Mouse (Mus musculus): ENCODE results near the gene Stard8. TPM values are rescaled to one million over a fixed set of nuclear protein-coding genes. Genes with fewer than 3 reads are reported as not detected.
A peak's percentile ranks its signal among the peaks of the same experiment; 100 is the strongest.

Stard8 gene
- polyA plus RNA-seq, 1 experiment from 2014 or later, result 9.5 TPM

DNA sequence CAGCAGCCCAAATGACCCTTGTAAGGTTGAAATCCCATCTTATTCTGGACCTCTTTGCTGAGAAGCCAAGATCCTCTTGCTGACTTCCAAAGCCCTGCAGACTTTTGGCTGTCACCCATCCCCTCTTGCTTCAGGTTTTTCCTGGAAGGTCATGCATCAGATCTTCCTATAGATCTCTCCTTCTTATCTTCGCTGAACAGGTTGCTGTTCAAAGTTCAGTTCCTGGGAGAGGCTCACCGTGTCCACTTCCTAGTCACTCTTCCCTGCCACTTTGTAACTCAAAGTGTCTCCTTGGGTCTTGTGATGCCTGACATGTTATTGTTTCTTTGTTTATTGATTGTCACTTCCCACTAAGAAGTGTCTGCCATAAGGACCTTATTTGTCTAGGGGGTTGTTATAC is 12.7 kb downstream of the Stard8 start:
- Histone ChIP-seq H3K27ac (replicated peaks) (no peak overlapping the region), H3K9me3 (replicated peaks) (no peaks in the 10 kb centered on the region), H3K4me2 (replicated peaks) (no peak overlapping the region), H3K4me3 (replicated peaks) (no peak overlapping the region), H3K27me3 (peaks cover 3% of the 10 kb centered on the region; the same call in 1 of the 2 replicates), H3K4me1 (no peaks in the 10 kb centered on the region), H3K9ac (no peak overlapping the region), H3K36me3 (no peaks in the 10 kb centered on the region)
- no peak for ATAC-seq (ENCODE audit: insufficient number of reproducible peaks, low FRiP score, low TSS enrichment, low read depth)
- WGBS, result 87% methylated on average over 2 of the region's 2 CpGs

DNA sequence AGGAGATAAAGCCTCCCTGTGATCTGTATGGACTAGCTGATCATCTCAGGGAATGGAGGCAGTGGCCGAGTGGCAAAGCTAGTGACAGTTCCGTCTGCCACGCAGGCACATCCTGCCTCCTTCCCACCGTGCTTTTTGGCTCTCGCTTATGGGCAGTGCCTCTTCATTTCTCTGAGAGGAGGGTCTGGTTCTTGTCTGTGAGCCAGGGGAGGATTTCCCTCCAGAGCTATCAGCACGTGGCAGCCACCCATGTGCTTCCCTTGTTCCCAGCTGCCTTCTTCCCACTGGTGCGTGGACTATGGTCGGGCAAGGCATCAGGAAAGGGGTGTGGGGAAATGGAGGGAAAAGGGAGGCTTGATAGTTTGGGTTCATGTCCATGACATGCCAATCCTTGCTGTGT is 13.9 kb downstream of the Stard8 start:
- Histone ChIP-seq H3K27me3 (peaks cover under 1% of the 10 kb centered on the region; the same call in 1 of the 2 replicates), H3K36me3 (no peaks in the 10 kb centered on the region), H3K4me1 (no peaks in the 10 kb centered on the region), H3K4me2 (replicated peaks) (no peak overlapping the region), H3K9me3 (replicated peaks) (no peaks in the 10 kb centered on the region), H3K4me3 (replicated peaks) (no peak overlapping the region), H3K27ac (replicated peaks) (no peak overlapping the region), H3K9ac (no peak overlapping the region)
- no peak for ATAC-seq (ENCODE audit: insufficient number of reproducible peaks, low FRiP score, low TSS enrichment, low read depth)
- 70% methylated on average over 8 of the region's 8 CpGs for WGBS

DNA sequence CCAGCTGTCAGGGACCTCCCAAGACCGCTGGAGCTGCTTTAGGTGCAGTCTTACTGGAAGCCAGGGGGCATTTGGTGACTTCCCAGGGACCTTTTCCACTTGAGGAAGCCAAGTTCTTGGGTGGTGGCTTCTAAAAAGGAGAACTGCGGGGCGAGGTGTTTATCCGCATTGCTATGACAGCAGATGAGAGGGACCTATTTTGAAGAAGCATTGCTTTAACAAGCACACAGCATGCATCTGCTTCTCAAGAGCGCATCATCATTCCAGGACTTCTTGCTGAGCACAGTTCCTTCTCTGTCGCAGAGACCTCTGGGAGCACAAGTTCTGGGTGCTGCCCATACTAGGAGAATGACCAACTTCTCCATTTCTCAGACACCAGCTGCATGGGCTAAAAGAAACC is 14.8 kb downstream of the Stard8 start:
- no peak overlapping the region for H3K4me2 ChIP-seq (replicated peaks)
- no peak for ATAC-seq (ENCODE audit: insufficient number of reproducible peaks, low FRiP score, low TSS enrichment, low read depth)
- no peaks in the 10 kb centered on the region for H3K36me3 ChIP-seq
- 82% methylated on average over 6 of the region's 6 CpGs for WGBS
- no peaks in the 10 kb centered on the region for H3K9me3 ChIP-seq (replicated peaks)
- no peak overlapping the region for H3K4me3 ChIP-seq (replicated peaks)
- no peaks in the 10 kb centered on the region for H3K4me1 ChIP-seq
- H3K9ac ChIP-seq, result no peak overlapping the region
- peaks cover 6% of the 10 kb centered on the region for H3K27me3 ChIP-seq
- H3K27ac ChIP-seq (replicated peaks), result no peak overlapping the region

DNA sequence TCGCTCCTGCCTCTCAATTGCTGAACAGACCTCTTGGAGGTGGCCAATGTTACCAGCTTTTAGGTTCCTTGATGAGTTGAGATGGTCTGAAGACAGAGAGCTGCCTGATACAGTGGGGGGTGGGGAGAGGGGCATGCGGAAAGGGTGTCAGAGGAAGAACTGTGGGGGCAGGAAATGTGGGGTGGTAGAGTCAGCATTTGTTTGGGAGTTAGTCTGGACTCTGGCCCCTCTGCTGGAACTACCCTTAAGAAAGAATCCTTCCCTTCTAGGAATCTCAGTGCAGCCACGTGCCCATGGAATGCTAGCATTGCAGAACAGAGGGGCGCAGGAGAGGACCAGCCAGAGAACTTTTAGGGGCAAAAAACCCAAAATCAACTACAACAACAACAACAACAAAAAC is 16.3 kb downstream of the Stard8 start:
- Histone ChIP-seq H3K9ac (no peak overlapping the region), H3K4me2 (replicated peaks) (no peak overlapping the region), H3K4me1 (no peaks in the 10 kb centered on the region), H3K36me3 (no peaks in the 10 kb centered on the region), H3K9me3 (replicated peaks) (no peaks in the 10 kb centered on the region), H3K27me3 (peaks cover 6% of the 10 kb centered on the region), H3K27ac (replicated peaks) (no peak overlapping the region), H3K4me3 (replicated peaks) (no peak overlapping the region)
- no peak for ATAC-seq (ENCODE audit: insufficient number of reproducible peaks, low FRiP score, low TSS enrichment, low read depth)
- WGBS, result 74% methylated on average over 4 of the region's 4 CpGs

DNA sequence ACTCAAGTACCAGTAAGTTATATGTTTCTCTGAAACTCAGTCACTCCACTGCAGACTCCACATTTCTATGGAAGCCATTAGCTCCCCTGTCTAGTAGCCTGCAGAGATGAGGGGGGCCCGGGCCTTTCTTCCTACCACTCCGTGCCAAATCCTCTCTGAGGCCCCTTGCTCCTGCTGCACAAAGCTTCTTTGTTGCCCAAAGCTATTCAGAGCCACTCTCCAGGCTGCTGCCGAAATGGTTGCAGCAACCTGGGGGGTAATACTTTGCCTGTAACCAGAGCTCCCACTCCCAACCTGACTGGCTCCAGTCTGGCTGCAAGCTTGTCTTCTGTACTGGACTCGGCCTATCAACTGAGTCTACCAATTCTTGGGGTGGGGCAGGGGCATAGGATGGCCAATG is 17.2 kb downstream of the Stard8 start:
- ATAC-seq (ENCODE audit: insufficient number of reproducible peaks, low FRiP score, low TSS enrichment, low read depth), result no peak
- no peaks in the 10 kb centered on the region for H3K4me1 ChIP-seq
- H3K27me3 ChIP-seq, result peaks cover 6% of the 10 kb centered on the region
- H3K9me3 ChIP-seq (replicated peaks), result no peaks in the 10 kb centered on the region
- H3K36me3 ChIP-seq, result no peaks in the 10 kb centered on the region
- no peak overlapping the region for H3K4me2 ChIP-seq (replicated peaks)
- no peak overlapping the region for H3K9ac ChIP-seq
- no peak overlapping the region for H3K27ac ChIP-seq (replicated peaks)
- 23% methylated on average over 4 of the region's 4 CpGs for WGBS
- H3K4me3 ChIP-seq (replicated peaks), result no peak overlapping the region

DNA sequence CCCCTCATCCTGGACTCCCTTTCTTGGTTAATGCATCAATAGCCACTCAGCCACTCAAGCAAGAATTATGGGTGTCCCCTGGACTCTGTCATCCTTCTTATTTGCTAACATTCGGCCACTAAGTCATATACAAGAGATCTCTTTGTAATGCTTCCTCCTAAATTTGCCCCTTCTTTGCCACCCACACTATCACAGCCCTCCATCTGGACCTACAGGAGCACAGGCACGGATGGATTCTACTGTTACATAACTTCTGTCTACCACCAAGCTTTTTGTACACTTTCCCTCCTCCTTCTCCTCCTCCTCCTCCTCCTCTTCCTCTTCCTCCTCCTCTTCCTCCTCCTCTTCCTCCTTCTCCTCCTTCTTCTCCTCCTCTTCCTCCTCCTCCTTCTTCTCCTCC is 18.5 kb downstream of the Stard8 start:
- 69% methylated on average over 2 of the region's 2 CpGs for WGBS
- H3K27me3 ChIP-seq, result peaks cover 6% of the 10 kb centered on the region
- H3K36me3 ChIP-seq, result no peaks in the 10 kb centered on the region
- ATAC-seq (ENCODE audit: insufficient number of reproducible peaks, low FRiP score, low TSS enrichment, low read depth), result no peak
- no peak overlapping the region for H3K9ac ChIP-seq
- H3K4me1 ChIP-seq, result no peaks in the 10 kb centered on the region
- H3K27ac ChIP-seq (replicated peaks), result no peak overlapping the region
- H3K9me3 ChIP-seq (replicated peaks), result no peaks in the 10 kb centered on the region
- H3K4me3 ChIP-seq (replicated peaks), result no peak overlapping the region
- no peak overlapping the region for H3K4me2 ChIP-seq (replicated peaks)

DNA sequence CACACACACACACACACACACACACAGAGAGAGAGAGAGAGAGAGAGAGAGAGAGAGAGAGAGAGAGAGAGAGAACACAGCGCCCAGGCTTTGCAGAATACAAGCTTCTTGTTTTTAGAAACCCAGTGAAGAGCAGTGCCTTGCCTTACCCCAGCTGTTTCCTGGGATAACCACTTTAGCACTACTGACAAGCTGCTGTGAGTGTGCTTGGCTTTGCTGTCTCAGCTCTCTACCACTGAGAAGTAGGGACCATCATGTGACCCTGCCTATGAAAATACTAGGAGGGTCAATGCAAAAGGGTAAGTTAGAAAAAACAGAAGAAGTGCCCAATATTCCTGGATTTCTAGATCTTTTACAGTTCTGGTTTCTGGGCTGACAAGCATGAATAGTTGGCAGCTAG is 20.9 kb downstream of the Stard8 start:
- ATAC-seq (ENCODE audit: insufficient number of reproducible peaks, low FRiP score, low TSS enrichment, low read depth), result no peak
- Histone ChIP-seq H3K27ac (replicated peaks) (no peak overlapping the region), H3K4me3 (replicated peaks) (no peak overlapping the region), H3K9me3 (replicated peaks) (no peaks in the 10 kb centered on the region), H3K9ac (no peak overlapping the region), H3K36me3 (no peaks in the 10 kb centered on the region), H3K27me3 (peaks cover 16% of the 10 kb centered on the region), H3K4me1 (0 out of 2 replicates have a peak, but pooled peaks cover 3% of the 10 kb centered on the region), H3K4me2 (replicated peaks) (no peak overlapping the region)
- WGBS, result 60% methylated on average over 1 of the region's 1 CpGs

DNA sequence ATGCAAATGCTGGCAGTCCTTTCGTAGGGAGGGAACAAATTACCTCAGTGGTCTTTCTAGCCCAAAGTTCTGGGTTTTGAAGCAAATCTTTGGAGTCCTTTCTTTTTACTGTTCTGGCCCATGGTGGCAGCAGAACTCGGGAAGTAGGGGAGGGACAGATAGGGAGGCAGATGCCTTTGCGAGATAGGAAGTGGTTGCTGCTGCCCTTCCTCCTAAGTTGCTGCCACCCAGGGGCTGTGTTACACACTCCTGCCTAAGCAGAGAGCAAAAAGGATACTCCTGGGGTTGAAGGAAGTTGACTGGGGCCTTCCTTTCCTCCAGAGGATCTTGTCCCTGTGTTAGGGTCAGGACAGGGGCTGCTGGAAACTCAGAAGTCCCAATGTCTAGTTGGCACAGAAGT is 32.4 kb downstream of the Stard8 start:
- Histone ChIP-seq H3K9ac (no peak overlapping the region), H3K4me1 (no peaks in the 10 kb centered on the region), H3K27ac (replicated peaks) (no peak overlapping the region), H3K9me3 (replicated peaks) (no peaks in the 10 kb centered on the region), H3K27me3 (peaks cover 10% of the 10 kb centered on the region; the same call in 1 of the 2 replicates), H3K4me2 (replicated peaks) (no peak overlapping the region), H3K36me3 (no peaks in the 10 kb centered on the region), H3K4me3 (replicated peaks) (no peak overlapping the region)
- 46% methylated on average over 3 of the region's 3 CpGs for WGBS
- ATAC-seq (ENCODE audit: insufficient number of reproducible peaks, low FRiP score, low TSS enrichment, low read depth), result no peak

DNA sequence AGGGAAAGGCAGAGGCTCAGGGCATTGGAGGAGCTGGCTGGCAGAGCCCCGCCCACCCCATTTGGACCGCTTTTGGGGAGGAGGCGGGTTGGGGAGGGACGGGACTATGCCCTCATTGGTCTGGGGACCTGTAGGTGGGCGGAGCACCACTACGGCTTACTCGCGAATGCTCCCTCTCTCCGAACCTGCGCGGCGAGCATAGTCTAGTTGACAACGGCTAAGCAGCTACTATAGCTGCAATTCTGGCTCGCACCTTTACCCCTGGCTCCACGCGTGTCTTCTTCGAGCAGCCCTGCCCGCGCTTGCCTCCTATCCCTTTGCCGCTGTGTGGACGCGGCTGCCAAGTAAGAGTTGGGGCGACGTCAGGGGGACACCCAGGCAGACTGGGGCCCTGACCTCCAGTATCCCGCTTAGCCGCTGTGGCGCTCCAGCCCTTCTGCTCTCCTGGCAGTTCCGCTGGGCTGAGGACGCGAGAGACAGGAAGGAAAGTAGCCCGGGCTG is 39.5 kb downstream of the Stard8 start:
- Histone ChIP-seq H3K36me3 (no peaks in the 10 kb centered on the region), H3K4me2 (replicated peaks) (peak overlapping the region; percentile 77), H3K27ac (replicated peaks) (peak overlapping the region; percentile 11; the same call in 1 of the 2 replicates), H3K4me3 (replicated peaks) (peak overlapping the region; percentile 49), H3K9ac (0 out of 2 replicates have a peak overlapping the region, but pooled peaks have one; percentile 18), H3K4me1 (0 out of 2 replicates have a peak, but pooled peaks cover 6% of the 10 kb centered on the region), H3K27me3 (peaks cover 27% of the 10 kb centered on the region), H3K9me3 (replicated peaks) (no peaks in the 10 kb centered on the region)
- ATAC-seq (ENCODE audit: insufficient number of reproducible peaks, low FRiP score, low TSS enrichment, low read depth), result peak; percentile 93
- 12% methylated on average over 31 of the region's 31 CpGs for WGBS

DNA sequence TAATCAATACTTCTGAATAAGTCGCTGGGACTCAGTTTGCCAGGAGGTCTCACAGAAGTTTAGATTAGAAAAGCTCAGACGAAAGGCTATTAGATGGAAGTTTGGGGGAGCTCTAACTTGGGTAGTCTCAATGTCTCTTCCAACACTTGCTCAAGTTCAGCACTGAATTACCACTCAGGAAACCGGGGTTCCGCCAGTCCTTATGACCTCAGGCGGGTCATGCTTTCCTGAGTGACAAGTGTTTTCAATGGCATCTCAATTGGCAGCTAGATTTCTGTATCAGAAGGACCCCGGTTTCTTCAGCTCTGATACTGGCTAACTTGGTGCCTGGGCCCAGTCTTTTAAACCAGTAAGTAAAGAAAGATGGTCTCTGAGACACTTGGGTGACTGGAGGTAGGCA is 40.2 kb downstream of the Stard8 start:
- no peaks in the 10 kb centered on the region for H3K36me3 ChIP-seq
- peaks cover 27% of the 10 kb centered on the region for H3K27me3 ChIP-seq
- H3K4me3 ChIP-seq (replicated peaks), result peak overlapping the region; percentile 49
- no peak overlapping the region for H3K27ac ChIP-seq (replicated peaks)
- ATAC-seq (ENCODE audit: insufficient number of reproducible peaks, low FRiP score, low TSS enrichment, low read depth), result no peak
- no peaks in the 10 kb centered on the region for H3K9me3 ChIP-seq (replicated peaks)
- H3K4me1 ChIP-seq, result 0 out of 2 replicates have a peak, but pooled peaks cover 6% of the 10 kb centered on the region
- peak overlapping the region; percentile 77 for H3K4me2 ChIP-seq (replicated peaks)
- WGBS, result 40% methylated on average over 6 of the region's 6 CpGs
- H3K9ac ChIP-seq, result no peak overlapping the region

DNA sequence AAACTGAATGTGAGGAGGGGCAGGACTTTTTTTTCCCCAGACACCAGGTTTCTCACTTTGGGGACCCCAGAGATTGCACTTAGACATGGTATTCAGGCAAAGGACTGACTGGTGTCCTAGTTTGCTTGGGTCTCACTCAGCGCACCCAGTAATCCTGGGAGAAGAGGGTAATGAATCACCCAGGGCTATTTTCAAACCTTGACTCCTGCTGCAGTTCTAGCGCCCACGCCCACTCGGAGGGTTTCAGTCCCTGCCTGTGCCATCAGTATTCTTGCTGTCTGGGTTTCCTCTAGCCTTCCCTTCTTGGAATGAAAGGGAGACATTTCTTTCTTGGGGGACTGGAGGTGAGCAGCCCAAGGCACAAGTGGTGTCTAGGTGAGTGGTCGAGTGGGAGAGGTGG is 40.7 kb downstream of the Stard8 start:
- H3K4me3 ChIP-seq (replicated peaks), result no peak overlapping the region
- peaks cover 27% of the 10 kb centered on the region for H3K27me3 ChIP-seq
- no peaks in the 10 kb centered on the region for H3K9me3 ChIP-seq (replicated peaks)
- 0 out of 2 replicates have a peak, but pooled peaks cover 6% of the 10 kb centered on the region for H3K4me1 ChIP-seq
- no peaks in the 10 kb centered on the region for H3K36me3 ChIP-seq
- H3K27ac ChIP-seq (replicated peaks), result no peak overlapping the region
- no peak overlapping the region for H3K9ac ChIP-seq
- 69% methylated on average over 5 of the region's 5 CpGs for WGBS
- ATAC-seq (ENCODE audit: insufficient number of reproducible peaks, low FRiP score, low TSS enrichment, low read depth), result no peak
- H3K4me2 ChIP-seq (replicated peaks), result 0 out of 2 replicates have a peak overlapping the region, but pooled peaks have one; percentile 77

DNA sequence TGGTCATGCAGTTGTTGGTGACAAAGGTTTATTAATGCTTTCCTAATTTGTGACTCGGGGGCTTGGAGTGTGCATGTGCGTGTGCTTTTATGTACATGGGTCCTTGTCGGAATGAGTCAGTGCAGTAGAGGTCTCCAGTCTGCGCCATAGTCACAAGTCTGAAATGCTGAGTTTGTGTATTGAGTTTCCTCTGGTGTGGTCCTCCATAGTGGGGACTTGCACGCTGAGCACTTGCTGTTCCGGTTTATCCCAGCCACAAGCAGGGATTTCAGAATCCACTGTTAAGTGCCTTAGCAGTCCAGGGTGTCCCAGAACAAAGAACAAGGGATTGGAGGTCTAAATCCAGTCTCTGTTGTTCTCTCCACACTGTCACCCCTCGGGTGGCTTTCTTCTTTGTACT is 42.3 kb downstream of the Stard8 start:
- H3K4me2 ChIP-seq (replicated peaks), result no peak overlapping the region
- no peak overlapping the region for H3K9ac ChIP-seq
- H3K27me3 ChIP-seq, result peaks cover 27% of the 10 kb centered on the region
- ATAC-seq (ENCODE audit: insufficient number of reproducible peaks, low FRiP score, low TSS enrichment, low read depth), result no peak
- no peak overlapping the region for H3K4me3 ChIP-seq (replicated peaks)
- H3K27ac ChIP-seq (replicated peaks), result no peak overlapping the region
- WGBS, result 49% methylated on average over 7 of the region's 7 CpGs
- 0 out of 2 replicates have a peak, but pooled peaks cover 6% of the 10 kb centered on the region for H3K4me1 ChIP-seq
- no peaks in the 10 kb centered on the region for H3K36me3 ChIP-seq
- H3K9me3 ChIP-seq (replicated peaks), result no peaks in the 10 kb centered on the region
